Mouse (Mus musculus): Measurements from ENCODE around the gene Cnpy1.

Cnpy1 gene

DNA sequence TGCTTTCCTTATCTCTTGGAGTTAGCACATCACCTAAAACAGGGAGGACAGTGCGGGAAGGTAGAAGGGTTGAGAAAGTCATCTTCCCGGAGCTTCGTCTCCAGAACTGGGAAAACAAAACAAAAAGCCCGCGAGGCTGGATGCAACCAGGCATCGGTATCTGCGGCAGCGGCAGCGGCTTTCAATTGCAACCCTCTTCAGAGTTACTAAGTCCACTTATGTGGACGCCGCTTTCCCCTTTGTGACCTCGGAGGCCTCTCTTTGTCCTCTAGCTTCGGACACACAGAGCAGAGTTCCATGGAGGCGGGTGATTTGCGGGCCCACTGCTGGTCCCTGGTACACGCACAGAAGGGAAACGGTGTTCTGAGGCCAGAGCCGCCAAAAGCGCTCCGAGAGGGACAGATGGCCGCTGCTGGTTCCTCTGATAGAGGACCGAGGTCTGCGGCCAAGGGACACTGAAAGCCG is 83.6 kb downstream of the Cnpy1 start:
- no peak for DNase-seq

- DNase-seq: no peak
Observed at GRCm38 (mm10) chr5:28161383-28161937, 84.1 kb downstream of the Cnpy1 start.

- DNase-seq: no peak
Observed at GRCm38 (mm10) chr5:28159891-28160470, 85.6 kb downstream of the Cnpy1 start.

DNA sequence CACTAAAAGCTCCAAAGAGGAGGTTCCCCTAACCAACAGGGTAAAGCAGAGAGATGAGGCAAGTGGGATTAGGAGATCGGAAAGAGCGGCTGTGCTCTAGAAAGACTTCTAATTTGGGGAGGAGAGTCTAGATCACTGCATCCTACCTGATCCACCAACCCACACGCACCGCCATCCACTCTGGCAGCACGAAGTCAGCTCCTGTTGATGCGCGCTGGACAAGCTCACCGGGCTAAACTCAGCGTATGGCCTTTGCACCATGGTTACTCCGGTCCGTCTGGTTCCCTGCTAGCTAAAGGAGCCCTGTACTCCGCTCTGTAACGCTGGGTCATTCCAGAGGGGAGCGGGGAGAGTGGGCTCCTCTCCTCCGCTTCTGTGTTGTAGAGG is 86.5 kb downstream of the Cnpy1 start:
- DNase-seq: no peak

DNA sequence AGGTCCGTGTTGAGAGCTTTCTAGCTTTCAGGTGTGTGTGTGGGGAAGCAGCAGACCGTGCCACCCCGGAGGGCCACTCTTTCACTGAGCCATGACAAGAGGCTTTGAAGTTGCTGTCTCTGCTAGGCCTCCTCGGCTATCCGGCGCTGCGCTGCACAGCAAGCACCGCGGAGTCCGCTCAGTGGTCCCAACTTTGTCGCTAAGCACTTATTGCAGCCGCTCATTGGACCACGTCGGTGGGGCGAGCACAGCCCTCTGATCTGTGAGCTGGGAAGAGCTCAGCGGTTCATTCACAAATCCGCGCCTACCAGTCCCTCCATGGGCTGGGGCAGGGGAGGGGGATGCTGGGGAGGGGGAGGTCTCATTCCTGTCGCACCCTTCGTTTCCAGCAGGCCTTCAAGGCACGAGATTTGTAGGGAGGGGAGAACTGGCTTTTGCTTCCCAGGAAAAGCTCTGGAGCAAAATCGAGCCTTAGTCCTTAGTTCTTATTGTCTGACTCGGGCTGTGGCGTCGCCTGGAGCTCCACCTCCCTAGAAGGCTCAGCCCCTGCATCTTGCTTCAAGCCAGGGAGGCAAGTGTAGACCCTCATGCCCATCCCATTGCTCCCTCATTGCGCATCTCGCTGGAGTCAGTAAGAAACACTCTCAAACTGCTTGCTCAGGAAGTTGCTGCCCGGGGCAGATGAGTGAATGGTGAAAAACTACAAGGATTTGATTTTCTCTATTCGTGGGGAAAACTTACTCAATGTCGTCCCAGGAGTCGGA is 87.1 kb downstream of the Cnpy1 start:
- DNase-seq: no peak

GRCm38 (mm10) chr5:28157781-28158180 is 87.8 kb downstream of the Cnpy1 start:
- no peak for DNase-seq

- DNase-seq: no peak
Observed at GRCm38 (mm10) chr5:28157044-28157730, 88.4 kb downstream of the Cnpy1 start.
